Mouse (Mus musculus) CH12.LX (cell line): ENCODE results near the gene Igll1. TPM values are rescaled to one million over a fixed set of nuclear protein-coding genes. Genes with fewer than 3 reads are reported as not detected.

Experiments
- DNase-seq: peaks from one replicate; pipeline ENCODE4 v3.0.0-alpha.2; 2013; ENCODE audit errors: extremely low read depth
- H3K27ac ChIP-seq: 2 replicates; pipeline ENCODE4 v1.5.1; 2012; ENCODE audit warnings: low read depth, mild to moderate bottlenecking, control low read depth, moderate library complexity; ENCODE audit not compliant: insufficient read depth
- H3K27me3 ChIP-seq: replicated peaks from 2 replicates; pipeline ENCODE3; 2012; ENCODE audit warnings: inconsistent platforms
- H3K36me3 ChIP-seq, 2 experiments: replicated peaks in 1 of 2; 2 replicates each; pipeline versions ENCODE3 to v1.6.1; 2012; ENCODE audit warnings: inconsistent platforms in 1 of 2, low read length in 1 of 2, mild to moderate bottlenecking in 1 of 2, mixed read lengths in 1 of 2, moderate library complexity in 1 of 2; ENCODE audit not compliant: control insufficient read depth in 1 of 2, insufficient read depth in 1 of 2
- H3K4me1 ChIP-seq, 2 experiments: 2 replicates each; pipeline ENCODE4 v1.6.1; 2012; ENCODE audit warnings: inconsistent platforms in 1 of 2, moderate library complexity in 1 of 2; ENCODE audit not compliant: insufficient read depth in 2 of 2, control insufficient read depth in 1 of 2
- H3K4me2 ChIP-seq: 2 replicates; pipeline ENCODE4 v1.6.1; 2012; ENCODE audit warnings: low read depth, mild to moderate bottlenecking, control low read depth; ENCODE audit not compliant: poor library complexity, insufficient read depth, severe bottlenecking
- H3K4me3 ChIP-seq, 3 experiments: fragments of 150-350 bp in 1 of 3; sonication (generic) in 1 of 3; replicated peaks in 1 of 3; 2 replicates each; pipeline versions ENCODE3 to v1.5.1; 2011 to 2012; ENCODE audit warnings: low read depth in 2 of 3, low read length in 2 of 3, mild to moderate bottlenecking in 2 of 3, moderate library complexity in 2 of 3, control low read depth in 1 of 3, improper control_type of control experiment in 1 of 3, inconsistent platforms in 1 of 3, mixed read lengths in 1 of 3; ENCODE audit not compliant: poor library complexity in 1 of 3
- H3K79me2 ChIP-seq: replicated peaks from 2 replicates; pipeline ENCODE4 v1.6.1; 2012; ENCODE audit warnings: mild to moderate bottlenecking, moderate library complexity; ENCODE audit not compliant: control insufficient read depth, poor library complexity, insufficient read depth, severe bottlenecking; ENCODE audit errors: extremely low read depth
- H3K9ac ChIP-seq: 2 replicates; pipeline ENCODE4 v1.6.1; 2012; ENCODE audit warnings: low read depth, mild to moderate bottlenecking, control low read depth, moderate library complexity; ENCODE audit not compliant: insufficient read depth
- H3K9me3 ChIP-seq: replicated peaks from 2 replicates; pipeline ENCODE3; 2012; ENCODE audit warnings: low read length, inconsistent platforms, mixed read lengths
- BHLHE40 ChIP-seq: IDR thresholded peaks from 2 replicates; pipeline ENCODE4 v1.6.1; 2011; ENCODE audit warnings: mild to moderate bottlenecking, low read depth, low read length, improper control_type of control experiment
- CHD1 ChIP-seq: IDR thresholded peaks from 2 replicates; pipeline ENCODE4 v1.6.1; 2012; ENCODE audit warnings: low read depth, low read length, improper control_type of control experiment, inconsistent platforms
- CHD2 ChIP-seq: IDR thresholded peaks from 2 replicates; pipeline ENCODE4 v1.6.1; 2011; ENCODE audit warnings: low read length, improper control_type of control experiment
- CTCF ChIP-seq, 2 experiments: IDR thresholded peaks in 1 of 2; conservative IDR thresholded peaks in 1 of 2; 2 replicates each; pipeline ENCODE4 v1.5.1; 2011 to 2012; ENCODE audit warnings: low read depth in 2 of 2, low read length in 2 of 2, improper control_type of control experiment in 1 of 2, inconsistent platforms in 1 of 2, mild to moderate bottlenecking in 1 of 2, moderate library complexity in 1 of 2
- E2F4 ChIP-seq: IDR thresholded peaks from 2 replicates; pipeline ENCODE4 v1.6.1; 2011; ENCODE audit warnings: low read depth, low read length, improper control_type of control experiment; ENCODE audit not compliant: insufficient replicate concordance
- ETS1 ChIP-seq: conservative IDR thresholded peaks from 2 replicates; pipeline ENCODE4 v1.6.1; 2012; ENCODE audit warnings: low read depth, mild to moderate bottlenecking, inconsistent platforms, low read length, improper control_type of control experiment, moderate library complexity
- GABPA ChIP-seq: IDR thresholded peaks from 2 replicates; pipeline ENCODE4 v1.6.1; 2012; ENCODE audit warnings: low read depth, low read length, improper control_type of control experiment, inconsistent platforms; ENCODE audit not compliant: insufficient replicate concordance
- IRF4 ChIP-seq: IDR thresholded peaks from 2 replicates; pipeline ENCODE4 v1.6.1; 2014; ENCODE audit warnings: low read depth, mild to moderate bottlenecking, inconsistent platforms, low read length, improper control_type of control experiment
- JUN ChIP-seq: IDR thresholded peaks from 2 replicates; pipeline ENCODE4 v1.6.1; 2011; ENCODE audit warnings: low read depth, mild to moderate bottlenecking, low read length, improper control_type of control experiment, moderate library complexity; ENCODE audit not compliant: insufficient read depth
- KAT2A ChIP-seq: IDR thresholded peaks from 2 replicates; pipeline ENCODE4 v1.6.1; 2012; ENCODE audit warnings: low read length, improper control_type of control experiment, inconsistent platforms; ENCODE audit not compliant: insufficient replicate concordance
- MAFK ChIP-seq: IDR thresholded peaks from 2 replicates; pipeline ENCODE4 v1.6.1; 2011; ENCODE audit warnings: low read length, improper control_type of control experiment; ENCODE audit not compliant: insufficient replicate concordance
- MAX ChIP-seq: IDR thresholded peaks from 2 replicates; pipeline ENCODE4 v1.6.1; 2011; ENCODE audit warnings: low read length, improper control_type of control experiment
- MAZ ChIP-seq: IDR thresholded peaks from 2 replicates; pipeline ENCODE4 v1.6.1; 2012; ENCODE audit warnings: low read depth, mild to moderate bottlenecking, inconsistent platforms, low read length, improper control_type of control experiment, moderate library complexity
- MXI1 ChIP-seq: IDR thresholded peaks from 2 replicates; pipeline ENCODE4 v1.6.1; 2011; ENCODE audit warnings: mild to moderate bottlenecking, low read depth, low read length, improper control_type of control experiment
- MYC ChIP-seq: IDR thresholded peaks from 2 replicates; pipeline ENCODE4 v1.6.1; 2011; ENCODE audit warnings: low read depth, mild to moderate bottlenecking, improper control_type of control experiment, low read length
- NELFE ChIP-seq: IDR thresholded peaks from 2 replicates; pipeline ENCODE4 v1.6.1; 2011; ENCODE audit warnings: low read depth, low read length, improper control_type of control experiment
- NRF1 ChIP-seq: IDR thresholded peaks from 2 replicates; pipeline ENCODE4 v1.6.1; 2014; ENCODE audit warnings: low read depth, mild to moderate bottlenecking, inconsistent platforms, low read length, improper control_type of control experiment, moderate library complexity
- POLR2A ChIP-seq: IDR thresholded peaks from 2 replicates; pipeline ENCODE4 v1.6.1; 2011; ENCODE audit warnings: low read depth, mild to moderate bottlenecking, improper control_type of control experiment, low read length
- POLR2AphosphoS2 ChIP-seq: IDR thresholded peaks from 2 replicates; pipeline ENCODE4 v1.6.1; 2011; ENCODE audit warnings: low read depth, low read length, improper control_type of control experiment
- RAD21 ChIP-seq: IDR thresholded peaks from 2 replicates; pipeline ENCODE4 v1.6.1; 2011; ENCODE audit warnings: low read depth, mild to moderate bottlenecking, low read length, improper control_type of control experiment, moderate library complexity
- RCOR1 ChIP-seq: conservative IDR thresholded peaks from 2 replicates; pipeline ENCODE4 v1.6.1; 2012; ENCODE audit warnings: low read depth, mild to moderate bottlenecking, inconsistent platforms, low read length, improper control_type of control experiment
- SIN3A ChIP-seq: IDR thresholded peaks from 2 replicates; pipeline ENCODE4 v1.6.1; 2012; ENCODE audit warnings: low read length, improper control_type of control experiment, inconsistent platforms
- SMC3 ChIP-seq: IDR thresholded peaks from 2 replicates; pipeline ENCODE4 v1.6.1; 2011; ENCODE audit warnings: low read depth, low read length, improper control_type of control experiment
- TBP ChIP-seq: conservative IDR thresholded peaks from 2 replicates; pipeline ENCODE4 v1.6.1; 2011; ENCODE audit warnings: low read depth, low read length, improper control_type of control experiment
- TCF12 ChIP-seq: IDR thresholded peaks from 2 replicates; pipeline ENCODE4 v1.6.1; 2014; ENCODE audit warnings: low read depth, mild to moderate bottlenecking, inconsistent platforms, low read length, improper control_type of control experiment
- UBTF ChIP-seq: IDR thresholded peaks from 2 replicates; pipeline ENCODE4 v1.6.1; 2012; ENCODE audit warnings: low read depth, mild to moderate bottlenecking, inconsistent platforms, low read length, improper control_type of control experiment, moderate library complexity
- USF1 ChIP-seq: IDR thresholded peaks from 2 replicates; pipeline ENCODE4 v1.6.1; 2014; ENCODE audit warnings: low read depth, mild to moderate bottlenecking, inconsistent platforms, low read length, improper control_type of control experiment
- ZC3H11A ChIP-seq: IDR thresholded peaks from 2 replicates; pipeline ENCODE4 v1.6.1; 2012; ENCODE audit warnings: low read depth, mild to moderate bottlenecking, inconsistent platforms, low read length, improper control_type of control experiment
- ZMIZ1 ChIP-seq: IDR thresholded peaks from 2 replicates; pipeline ENCODE4 v1.6.1; 2012; ENCODE audit warnings: low read depth, mild to moderate bottlenecking, inconsistent platforms, low read length, improper control_type of control experiment
- ZNF384 ChIP-seq: IDR thresholded peaks from 2 replicates; pipeline ENCODE4 v1.6.1; 2012; ENCODE audit warnings: low read depth, low read length, improper control_type of control experiment, inconsistent platforms
- dilution Hi-C: fragments of 300-500 bp; cut with MboI; formaldehyde crosslinking; loops from 2 replicates; pipeline ENCODE4 v1.14.3; 2020; ENCODE audit warnings: low sequenced_read_pairs; ENCODE audit not compliant: extremely low pct_unique_long_range_greater_than_20kb, extremely low pct_ligation_motif_present
- in situ Hi-C: fragments of 300-500 bp; cut with MboI; formaldehyde crosslinking; loops from 3 replicates; pipeline ENCODE4 v1.14.3; 2019; ENCODE audit warnings: low sequenced_read_pairs, low pct_ligation_motif_present, low pct_unique_long_range_greater_than_20kb, mixed read lengths
- polyA plus RNA-seq: library from polyadenylated mRNA; unstranded; fragments of >175 nt; gene quantifications from 2 replicates; pipeline ENCODE4 v1.2.1, GENCODE M21; 2012; ENCODE audit warnings: low read depth; ENCODE audit not compliant: insufficient read length
- total RNA-seq, 2 experiments: library from RNA; depleted of rRNA; stranded (reverse); fragments of 300-350 nt in 1 of 2; fragments of >200 nt in 1 of 2; gene quantifications; 2 replicates each; pipeline ENCODE4 v1.2.3; 2012 to 2014

The Igll1 gene
- total and polyA plus RNA-seq, 3 experiments, result not detected

DNA sequence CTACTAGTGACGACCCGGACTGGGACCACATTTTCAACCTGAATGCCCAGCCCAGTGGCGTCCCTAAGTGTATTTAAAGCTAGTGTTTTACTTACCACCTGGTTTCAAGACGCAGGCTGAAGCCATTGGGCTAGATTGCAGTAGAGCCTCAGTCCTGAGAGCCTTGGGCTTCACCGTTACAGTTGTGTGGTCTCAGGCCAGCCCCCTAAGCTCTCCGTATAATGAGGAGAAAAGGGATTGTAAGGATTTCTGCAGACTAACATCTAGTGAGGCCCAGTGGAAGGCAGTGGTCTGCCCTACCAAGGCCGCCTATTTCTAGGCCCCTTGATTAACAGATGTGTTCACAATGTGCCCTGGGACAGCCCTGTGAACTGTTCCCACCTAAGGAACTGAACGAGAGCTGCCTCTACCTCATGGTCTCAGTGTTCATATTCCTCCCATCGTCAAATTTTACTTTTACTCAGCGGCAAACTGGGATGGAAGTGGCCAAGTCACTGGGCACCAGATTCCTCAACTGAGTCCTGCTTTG lies 33.3 kb upstream of the Igll1 start:
- H3K27ac ChIP-seq, result peak overlapping the region; percentile 0; the same call in 1 of the 2 replicates
- H3K4me1 ChIP-seq, result peaks cover 9 to 50% of the 10 kb centered on the region in 2 experiments
- peak overlapping the region; percentile 60 for H3K9ac ChIP-seq
- peak overlapping the region; percentile 53 for H3K4me2 ChIP-seq
- DNase-seq, result no peak
- no peaks in the 10 kb centered on the region for H3K79me2 ChIP-seq
- in situ Hi-C loops (loop anchor here (5.0 kb wide), 1 partner anchor 35 kb away; the partner anchor contains the start of gene Igll1), dilution Hi-C loops (no loop called here)
- H3K9me3 ChIP-seq, result no peaks in the 10 kb centered on the region
- peaks cover 17 to 63% of the 10 kb centered on the region in 2 experiments for H3K36me3 ChIP-seq
- H3K4me3 ChIP-seq, result peak overlapping the region; percentile 67 to 86 (median 69)
- H3K27me3 ChIP-seq, result no peaks in the 10 kb centered on the region
- no peak for TF ChIP-seq ZNF384
- 0 out of 2 replicates have a peak, but pooled peaks have one; percentile 7 for TF ChIP-seq MAX

- Histone ChIP-seq H3K4me3 (peak within 1 kb of the TSS; percentile 67 to 86 (median 69)), H3K4me1 (peaks cover 9 to 44% of the 10 kb centered on the region in 2 experiments), H3K9me3 (no peaks in the 10 kb centered on the region), H3K9ac (peak within 1 kb of the TSS; percentile 60), H3K27ac (peak within 1 kb of the TSS; percentile 57), H3K27me3 (no peaks in the 10 kb centered on the region), H3K4me2 (peak within 1 kb of the TSS; percentile 53), H3K79me2 (no peaks in the 10 kb centered on the region), H3K36me3 (peaks cover 23 to 63% of the 10 kb centered on the region in 2 experiments)
- dilution Hi-C loops (no loop called here), in situ Hi-C loops (loop anchor here (5.0 kb wide), 1 partner anchor 34 kb away; the partner anchor contains the start of gene Igll1)
- peak; percentile 96 for DNase-seq
- TF ChIP-seq CHD2 (peak; percentile 65), SMC3 (peak; percentile 88), MXI1 (peak; percentile 93), POLR2AphosphoS2 (peak; percentile 95), JUN (no peak), POLR2A (peak; percentile 96), RAD21 (peak; percentile 56), RCOR1 (peak; percentile 67; the same call in 1 of the 2 replicates), TCF12 (peak; percentile 70), ZC3H11A (no peak), ZNF384 (no peak), MYC (peak; percentile 49; the same call in 1 of the 2 replicates), TBP (no peak), E2F4 (no peak), CTCF (conservative IDR thresholded peaks at IDR 0.05 in 1 of 2, IDR thresholded peaks at IDR 0.05 in 1 of 2; ENCODE audit: low read depth in 2 of 2, low read length in 2 of 2) (peak; percentile 59 to 95; a peak in 3 of 4 replicates), ETS1 (0 out of 2 replicates have a peak, but pooled peaks have one; percentile 31), NELFE (peak; percentile 94), UBTF (peak; percentile 70; the same call in 1 of the 2 replicates), CHD1 (0 out of 2 replicates have a peak, but pooled peaks have one; percentile 13), MAX (0 out of 2 replicates have a peak, but pooled peaks have one; percentile 37), BHLHE40 (peak; percentile 58), SIN3A (peak; percentile 82), USF1 (no peak), MAFK (no peak), IRF4 (peak; percentile 45; the same call in 1 of the 2 replicates), KAT2A (no peak), MAZ (no peak; the same call in 1 of the 2 replicates), GABPA (no peak), ZMIZ1 (peak; percentile 91), NRF1 (peak; percentile 95)
These were observed 32.7 kb upstream of the Igll1 start, which contains the start of gene Ppm1f for GRCm38 (mm10) chr16:16896382-16897055. Ppm1f (plus strand) TSS chr16:16896469.
